Mouse (Mus musculus) testis, postnatal 14 days (tissue): ENCODE results near the gene Zbtb46.

Experiments
- DNase-seq: peaks from one replicate; pipeline ENCODE4 v3.0.0; 2021; ENCODE audit warnings: low spot score

Zbtb46 gene

GRCm38 (mm10) chr2:181401497-181401896, 57.7 kb downstream of the Zbtb46 start:
- DNase-seq = no peak

- peak; percentile 10 for DNase-seq
Observed at GRCm38 (mm10) chr2:181397207-181397761, 61.9 kb downstream of the Zbtb46 start.

- DNase-seq = peak; percentile 51
Observed at GRCm38 (mm10) chr2:181394086-181394485, 65.1 kb downstream of the Zbtb46 start.

- DNase-seq = peak; percentile 71
Observed at GRCm38 (mm10) chr2:181392600-181393213, 66.5 kb downstream of the Zbtb46 start.

GRCm38 (mm10) chr2:181391541-181391940, 67.7 kb downstream of the Zbtb46 start:
- DNase-seq = no peak

- DNase-seq = no peak
Observed at GRCm38 (mm10) chr2:181391022-181391421, 68.2 kb downstream of the Zbtb46 start.

GRCm38 (mm10) chr2:181390136-181390870, 68.9 kb downstream of the Zbtb46 start:
- no peak for DNase-seq

GRCm38 (mm10) chr2:181386663-181387210, 72.5 kb downstream of the Zbtb46 start:
- DNase-seq = no peak

GRCm38 (mm10) chr2:181385885-181386284, 73.3 kb downstream of the Zbtb46 start:
- no peak for DNase-seq

- DNase-seq = peak; percentile 56
Observed at GRCm38 (mm10) chr2:181384919-181385391, 74.3 kb downstream of the Zbtb46 start.

GRCm38 (mm10) chr2:181384463-181384862, 74.8 kb downstream of the Zbtb46 start:
- no peak for DNase-seq

GRCm38 (mm10) chr2:181381631-181382306, 77.5 kb downstream of the Zbtb46 start:
- DNase-seq = no peak

GRCm38 (mm10) chr2:181381107-181381506, 78.1 kb downstream of the Zbtb46 start:
- no peak for DNase-seq

GRCm38 (mm10) chr2:181380251-181380650, 79.0 kb downstream of the Zbtb46 start:
- DNase-seq = no peak

- no peak for DNase-seq
Observed at GRCm38 (mm10) chr2:181379778-181380177, 79.4 kb downstream of the Zbtb46 start, which contains the start of gene Lime1. Gene Lime1 (plus strand): TSS chr2:181380078.

- no peak for DNase-seq
Observed at GRCm38 (mm10) chr2:181378701-181379100, 80.5 kb downstream of the Zbtb46 start.

- DNase-seq = no peak
Observed at GRCm38 (mm10) chr2:181377230-181377629, 82.0 kb downstream of the Zbtb46 start.

- DNase-seq = no peak
Observed at GRCm38 (mm10) chr2:181375787-181376186, 83.4 kb downstream of the Zbtb46 start.

- DNase-seq = no peak
Observed at GRCm38 (mm10) chr2:181370001-181370400, 89.2 kb downstream of the Zbtb46 start.

GRCm38 (mm10) chr2:181365655-181366075, 93.6 kb downstream of the Zbtb46 start:
- no peak for DNase-seq

GRCm38 (mm10) chr2:181364860-181365596, 94.2 kb downstream of the Zbtb46 start, which contains the start of the genes Zgpat and Arfrp1:
Gene Zgpat (plus strand): TSS chr2:181364928.
Gene Arfrp1 (minus strand): TSS chr2:181365404.
- peak; percentile 91 for DNase-seq
